Comparison of ENCODE assay signal across 9 mouse cellular contexts in the genomic region with DNA sequence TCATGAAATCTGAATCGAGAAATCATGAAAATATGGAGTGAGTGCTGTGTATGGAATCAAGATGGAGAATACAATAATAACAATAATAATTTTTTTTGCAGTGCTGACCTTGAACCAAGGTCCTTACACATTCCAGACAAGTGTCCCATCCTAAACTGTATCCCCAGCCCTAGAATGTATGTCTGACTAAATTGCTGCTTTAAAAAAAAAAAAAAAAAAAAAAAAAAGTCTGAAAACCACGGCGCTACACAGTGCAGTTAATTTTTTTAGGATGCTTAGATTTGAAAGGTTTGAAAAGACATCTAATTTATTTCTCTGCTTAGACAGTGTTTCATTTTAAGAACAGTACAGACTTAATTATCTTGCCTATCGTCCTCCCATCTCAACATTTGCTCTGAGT. TPM values are rescaled to one million over a fixed set of nuclear protein-coding genes. Genes with fewer than 3 reads are reported as not detected.
DNase-seq lines count a peak whose midpoint lies in the region; ATAC-seq and TF ChIP-seq lines count a peak whose summit lies in the region.
"Had no signal": no experiment of that assay in that cellular context is flagged by ENCODE, and none has a peak within 500 bp of the region (broad histone marks: within the 10 kb centered on the region; RNA-seq: fewer than 3 reads in every experiment).

No protein-coding gene starts in this region.

- TF ChIP-seq EP300 in heart, postnatal 0 days (IDR thresholded peaks at IDR 0.05; ENCODE audit: low read depth): no peak
- TF ChIP-seq EP300 in heart, adult 2 months (IDR thresholded peaks at IDR 0.05; ENCODE audit: insufficient read depth, low read depth, low read length): no peak

- no peak for TF ChIP-seq POLR2A in heart, adult 2 months (IDR thresholded peaks at IDR 0.05; ENCODE audit: insufficient read depth, low read depth, low read length)

- H3K79me2 ChIP-seq in heart, adult 2 months (replicated peaks; ENCODE audit: control insufficient read depth, insufficient read depth, low read length): no peaks in the 10 kb centered on the region

- peak overlapping the region; percentile 61 for H3K4me3 ChIP-seq in heart, postnatal 0 days (ENCODE audit: low read depth, low read length)
- no peak overlapping the region; the same call in 1 of the 2 replicates for H3K4me3 ChIP-seq in heart, adult 2 months
- H3K4me3 ChIP-seq in embryonic facial prominence, embryonic 14.5 days (ENCODE audit: low read depth, low read length): peak overlapping the region; percentile 58
- H3K4me3 ChIP-seq in intestine, embryonic 14.5 days (ENCODE audit: low read depth, low read length): no peak overlapping the region; the same call in 1 of the 2 replicates
- H3K4me3 ChIP-seq in midbrain, embryonic 14.5 days (replicated peaks; ENCODE audit: low read depth, low read length): peak overlapping the region; percentile 47

- H3K4me2 ChIP-seq in heart, postnatal 0 days (ENCODE audit: low read depth, low read length): peak overlapping the region; percentile 69
- peak overlapping the region; percentile 63 for H3K4me2 ChIP-seq in embryonic facial prominence, embryonic 14.5 days (ENCODE audit: low read depth, low read length)
- peak overlapping the region; percentile 66 for H3K4me2 ChIP-seq in intestine, embryonic 14.5 days (ENCODE audit: low read length)
- peak overlapping the region; percentile 52 for H3K4me2 ChIP-seq in midbrain, embryonic 14.5 days (ENCODE audit: low read length)

- peaks cover 5% of the 10 kb centered on the region; the same call in 1 of the 2 replicates for H3K4me1 ChIP-seq in heart, postnatal 0 days (ENCODE audit: control insufficient read depth, insufficient read depth)
- peaks cover 2% of the 10 kb centered on the region; the same call in 1 of the 2 replicates for H3K4me1 ChIP-seq in heart, adult 2 months (ENCODE audit: control insufficient read depth, insufficient read depth, low read length)
- no peaks in the 10 kb centered on the region for H3K4me1 ChIP-seq in embryonic facial prominence, embryonic 14.5 days (ENCODE audit: control insufficient read depth, insufficient read depth, low read length)
- H3K4me1 ChIP-seq in intestine, embryonic 14.5 days (replicated peaks; ENCODE audit: control insufficient read depth, insufficient read depth, low read length): 0 out of 2 replicates have a peak, but pooled peaks cover 4% of the 10 kb centered on the region
- H3K4me1 ChIP-seq in midbrain, embryonic 14.5 days (ENCODE audit: control insufficient read depth, insufficient read depth, low read length): no peaks in the 10 kb centered on the region

- H3K36me3 ChIP-seq in heart, postnatal 0 days (replicated peaks; ENCODE audit: control insufficient read depth, insufficient read depth, low read length): no peaks in the 10 kb centered on the region
- H3K36me3 ChIP-seq in heart, adult 2 months (ENCODE audit: control insufficient read depth, insufficient read depth, low read length): no peaks in the 10 kb centered on the region
- no peaks in the 10 kb centered on the region for H3K36me3 ChIP-seq in embryonic facial prominence, embryonic 14.5 days (ENCODE audit: control insufficient read depth, insufficient read depth, low read length)
- H3K36me3 ChIP-seq in intestine, embryonic 14.5 days (ENCODE audit: control insufficient read depth, insufficient read depth, low read length): no peaks in the 10 kb centered on the region
- no peaks in the 10 kb centered on the region for H3K36me3 ChIP-seq in midbrain, embryonic 14.5 days (ENCODE audit: control insufficient read depth, insufficient read depth, low read length)

- WGBS in heart, postnatal 0 days: 85% methylated on average over 4 of the region's 4 CpGs
- 82% methylated on average over 4 of the region's 4 CpGs for WGBS in heart, adult 2 months
- WGBS in embryonic facial prominence, embryonic 14.5 days: 82% methylated on average over 4 of the region's 4 CpGs
- WGBS in intestine, embryonic 14.5 days: 81% methylated on average over 4 of the region's 4 CpGs
- WGBS in midbrain, embryonic 14.5 days: 78% methylated on average over 4 of the region's 4 CpGs

- no peak for ATAC-seq in heart, postnatal 0 days (ENCODE audit: insufficient read depth, low read depth)
- no peak for ATAC-seq in embryonic facial prominence, embryonic 14.5 days (ENCODE audit: low read depth)
- no peak for ATAC-seq in intestine, embryonic 14.5 days (replicated peaks; ENCODE audit: low FRiP score, low TSS enrichment, low read depth)
- ATAC-seq in midbrain, embryonic 14.5 days (ENCODE audit: low FRiP score, low TSS enrichment): no peak

- no peaks in the 10 kb centered on the region for H3K9me3 ChIP-seq in heart, postnatal 0 days (replicated peaks; ENCODE audit: control insufficient read depth, low read length)
- no peaks in the 10 kb centered on the region for H3K9me3 ChIP-seq in embryonic facial prominence, embryonic 14.5 days (ENCODE audit: control insufficient read depth, low read length)
- no peaks in the 10 kb centered on the region for H3K9me3 ChIP-seq in intestine, embryonic 14.5 days (ENCODE audit: control insufficient read depth, low read length)
- H3K9me3 ChIP-seq in midbrain, embryonic 14.5 days (ENCODE audit: control insufficient read depth, low read length): no peaks in the 10 kb centered on the region

- no peak for DNase-seq in heart, postnatal 0 days (ENCODE audit: low spot score)
- no peak for DNase-seq in heart, adult 2 months
- DNase-seq in embryonic facial prominence, embryonic 14.5 days (ENCODE audit: low spot score): no peak
- DNase-seq in intestine, embryonic 14.5 days (ENCODE audit: low spot score): no peak
- DNase-seq in midbrain, embryonic 14.5 days: no peak
- DNase-seq in urinary bladder, adult 18-20 months (ENCODE audit: low spot score in 2 of 2): no peak
- DNase-seq in thymus, postnatal 10 days (ENCODE audit: low spot score in 2 of 2): no peak
- no peak for DNase-seq in adrenal gland, postnatal 36 days
- DNase-seq: heart, postnatal 4 days had no signal

- H3K27ac ChIP-seq in heart, postnatal 0 days (ENCODE audit: low read depth): no peak overlapping the region
- no peak overlapping the region for H3K27ac ChIP-seq in heart, adult 2 months
- H3K27ac ChIP-seq in embryonic facial prominence, embryonic 14.5 days (replicated peaks; ENCODE audit: low read depth, low read length): no peak overlapping the region; the same call in 1 of the 2 replicates
- H3K27ac ChIP-seq in intestine, embryonic 14.5 days (ENCODE audit: low read depth): peak overlapping the region; percentile 87; the same call in 1 of the 2 replicates
- peak overlapping the region; percentile 88 for H3K27ac ChIP-seq in midbrain, embryonic 14.5 days (replicated peaks; ENCODE audit: low read depth, low read length)

- no peaks in the 10 kb centered on the region for H3K27me3 ChIP-seq in heart, postnatal 0 days (ENCODE audit: control insufficient read depth, insufficient read depth, low read length)
- no peaks in the 10 kb centered on the region for H3K27me3 ChIP-seq in heart, adult 2 months (ENCODE audit: control insufficient read depth, insufficient read depth, low read length)
- H3K27me3 ChIP-seq in embryonic facial prominence, embryonic 14.5 days (replicated peaks; ENCODE audit: control insufficient read depth, insufficient read depth, low read length): no peaks in the 10 kb centered on the region
- no peaks in the 10 kb centered on the region for H3K27me3 ChIP-seq in intestine, embryonic 14.5 days (replicated peaks; ENCODE audit: control insufficient read depth, insufficient read depth, low read length)
- no peaks in the 10 kb centered on the region for H3K27me3 ChIP-seq in midbrain, embryonic 14.5 days (ENCODE audit: control insufficient read depth, insufficient read depth, low read length)

- H3K9ac ChIP-seq in heart, postnatal 0 days (replicated peaks; ENCODE audit: low read depth, low read length): peak overlapping the region; percentile 72; the same call in 1 of the 2 replicates
- H3K9ac ChIP-seq in heart, adult 2 months (ENCODE audit: low read depth, low read length): no peak overlapping the region
- H3K9ac ChIP-seq in embryonic facial prominence, embryonic 14.5 days (ENCODE audit: low read depth, low read length): no peak overlapping the region
- no peak overlapping the region for H3K9ac ChIP-seq in intestine, embryonic 14.5 days (ENCODE audit: low read length)
- peak overlapping the region; percentile 55; the same call in 1 of the 2 replicates for H3K9ac ChIP-seq in midbrain, embryonic 14.5 days (replicated peaks; ENCODE audit: low read length)

- TF ChIP-seq CTCF in heart, postnatal 0 days (IDR thresholded peaks at IDR 0.05; ENCODE audit: low read depth): no peak
- TF ChIP-seq CTCF in heart, adult 2 months (IDR thresholded peaks at IDR 0.05): no peak

- intact Hi-C loops in heart, adult 2 months (cut with DNase I): no loop called here

RNA-seq across cellular contexts. Expression of a gene that starts 15.3 kb away (rescaled TPM):
- total RNA-seq in heart, postnatal 0 days (2014; rRNA removed; ENCODE audit: low replicate concordance): 19.9 and 22.3 TPM in 2 replicates
- 5.8 TPM in 2 replicates for polyA plus RNA-seq in heart, postnatal 0 days (2015; fragmentation: Nextera tagmentation; extraction: Ambion mirVana)
- total RNA-seq in heart, adult 2 months (2021): 10 to 100 TPM; 17.3 TPM
- polyA plus RNA-seq in heart, adult 2 months (2012; rRNA removed): 13.7 and 16.4 TPM in 2 replicates
- polyA plus RNA-seq in embryonic facial prominence, embryonic 14.5 days (2014; fragmentation: Nextera tagmentation; extraction: Ambion mirVana): 15.1 and 17.9 TPM in 2 replicates
- 19.6 and 19.9 TPM in 2 replicates for polyA plus RNA-seq in intestine, embryonic 14.5 days (2014; fragmentation: Nextera tagmentation; extraction: Ambion mirVana)
- polyA plus RNA-seq in midbrain, embryonic 14.5 days (2014; fragmentation: Nextera tagmentation; extraction: Ambion mirVana): 24.2 and 28.7 TPM in 2 replicates
- 10 to 100 TPM; 28.1 to 32.8 TPM for total RNA-seq in adrenal gland, postnatal 36 days (2021)

RNA-seq across cellular contexts. Expression of a gene that starts 35.8 kb away (rescaled TPM):
- total RNA-seq in heart, postnatal 0 days (2014; rRNA removed; ENCODE audit: low replicate concordance): 0.04 and 0.89 TPM in 2 replicates
- 0.51 and 0.73 TPM in 2 replicates for polyA plus RNA-seq in heart, postnatal 0 days (2015; fragmentation: Nextera tagmentation; extraction: Ambion mirVana)
- total RNA-seq in heart, adult 2 months (2021): under 1 TPM; 0.25 to 0.50 TPM
- 0.26 and 0.43 TPM in 2 replicates for polyA plus RNA-seq in heart, adult 2 months (2012; rRNA removed)
- polyA plus RNA-seq in embryonic facial prominence, embryonic 14.5 days (2014; fragmentation: Nextera tagmentation; extraction: Ambion mirVana): 4.0 and 5.8 TPM in 2 replicates
- polyA plus RNA-seq in intestine, embryonic 14.5 days (2014; fragmentation: Nextera tagmentation; extraction: Ambion mirVana): 38.9 and 41.9 TPM in 2 replicates
- polyA plus RNA-seq in midbrain, embryonic 14.5 days (2014; fragmentation: Nextera tagmentation; extraction: Ambion mirVana): 5.9 and 7.7 TPM in 2 replicates
- 1 to 10 TPM in 1 of 2 experiments, under 1 TPM in 1; 0.79 to 1.4 TPM for total RNA-seq in adrenal gland, postnatal 36 days (2021)

Comparison
In these comparisons a context has a peak if more than half of its experiments do, and no peak if none do; other contexts are left out.
1. H3K4me3 ChIP-seq: peak in heart, postnatal 0 days (single experiment), embryonic facial prominence, embryonic 14.5 days (single experiment) and midbrain, embryonic 14.5 days (single experiment); none in heart, adult 2 months (single experiment) and intestine, embryonic 14.5 days (single experiment).
2. H3K9ac ChIP-seq: peak in heart, postnatal 0 days (single experiment) and midbrain, embryonic 14.5 days (single experiment); none in heart, adult 2 months (single experiment), embryonic facial prominence, embryonic 14.5 days (single experiment) and intestine, embryonic 14.5 days (single experiment).
3. H3K27ac ChIP-seq: peak in intestine, embryonic 14.5 days (single experiment) and midbrain, embryonic 14.5 days (single experiment); none in heart, postnatal 0 days (single experiment), heart, adult 2 months (single experiment) and embryonic facial prominence, embryonic 14.5 days (single experiment).
4. Peak in every context shown above with its lines, with median percentiles within 50 percentile points of each other: H3K4me2 ChIP-seq.